Mouse (Mus musculus) bone marrow macrophage, adult 2 months (primary cell): Measurements from ENCODE around the gene Acin1. TPM values are rescaled to one million over a fixed set of nuclear protein-coding genes. Genes with fewer than 3 reads are reported as not detected.
A peak's percentile ranks its signal among the peaks of the same experiment; 100 is the strongest.

Source experiments
- H3K27ac ChIP-seq: 2 replicates; pipeline ENCODE4 v1.5.1; 2012; ENCODE audit warnings: low read depth, low read length; ENCODE audit not compliant: insufficient read depth
- H3K4me1 ChIP-seq: 2 replicates; pipeline ENCODE4 v1.6.1; 2012; ENCODE audit warnings: low read length; ENCODE audit not compliant: control insufficient read depth, insufficient read depth
- H3K4me3 ChIP-seq: 2 replicates; pipeline ENCODE4 v1.5.1; 2012; ENCODE audit warnings: mild to moderate bottlenecking, low read length, moderate library complexity; ENCODE audit not compliant: insufficient read depth
- CTCF ChIP-seq: IDR thresholded peaks from 2 replicates; pipeline ENCODE4 v1.5.1; 2012; ENCODE audit warnings: low read depth, mild to moderate bottlenecking, low read length, moderate library complexity
- POLR2A ChIP-seq: IDR thresholded peaks from 2 replicates; pipeline ENCODE4 v1.6.1; 2012; ENCODE audit warnings: mild to moderate bottlenecking, low read depth, low read length, borderline replicate concordance
- polyA plus RNA-seq: library from polyadenylated mRNA; stranded (reverse); fragments of >200 nt; gene quantifications from 2 replicates; pipeline ENCODE4 v1.2.4, GENCODE M21; 2012; ENCODE audit not compliant: missing spikeins, insufficient read depth, insufficient read length

Gene Acin1
- polyA plus RNA-seq, 1 experiment: 226 TPM

DNA sequence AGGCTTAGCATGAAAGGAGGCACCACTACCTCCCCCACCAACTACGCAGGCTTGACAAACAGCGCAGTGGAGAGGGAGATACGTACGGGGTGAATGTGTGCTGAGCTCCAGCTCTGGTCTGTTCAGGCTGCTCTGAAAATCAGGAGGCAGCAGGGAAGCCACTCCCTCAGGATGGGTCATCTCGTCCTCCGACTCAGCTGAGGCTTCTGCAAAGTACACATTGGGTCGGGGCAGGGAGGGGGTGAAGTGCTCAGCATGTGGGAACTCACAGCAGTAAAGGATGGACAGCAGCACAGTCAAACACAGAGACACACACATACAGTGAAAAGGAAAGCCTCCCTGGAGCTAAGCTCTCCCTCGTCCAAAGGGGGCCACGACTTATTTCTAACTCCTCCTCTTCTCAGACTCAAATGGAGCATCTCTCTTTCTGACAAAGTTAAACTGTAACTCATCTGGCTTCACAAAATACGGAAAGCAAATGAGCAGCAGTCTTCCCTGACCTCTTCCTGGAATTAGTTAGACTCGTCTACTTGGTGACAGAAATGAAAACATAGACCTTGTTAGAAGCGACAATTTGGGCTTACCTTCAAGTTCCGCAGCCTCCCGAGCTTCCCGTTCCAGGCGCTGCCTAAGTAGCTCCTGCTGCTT is 8.0 kb downstream of the Acin1 start:
- Histone ChIP-seq H3K4me3 (no peak overlapping the region), H3K4me1 (no peaks in the 10 kb centered on the region), H3K27ac (no peak overlapping the region)
- TF ChIP-seq POLR2A (no peak), CTCF (no peak)

DNA sequence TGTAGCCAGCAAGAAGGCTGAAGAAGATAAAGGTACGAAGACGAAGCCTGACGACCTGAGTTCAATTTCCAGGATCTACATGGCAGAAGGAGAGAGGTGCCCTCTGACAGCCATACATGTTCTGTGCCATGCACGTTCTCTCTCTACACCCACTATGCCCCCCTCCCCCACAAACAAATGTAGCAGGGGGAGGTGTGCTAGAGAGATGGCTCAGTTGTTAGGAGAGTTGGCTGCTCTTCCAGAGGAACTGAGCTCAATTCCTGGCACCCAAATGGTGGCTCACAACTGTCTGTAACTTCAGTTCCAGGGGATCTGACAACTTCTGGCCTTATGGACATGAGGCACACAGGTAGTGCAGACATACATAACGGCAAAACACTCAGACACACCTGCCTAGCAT is 10.4 kb downstream of the Acin1 start:
- Histone ChIP-seq H3K4me3 (no peak overlapping the region), H3K4me1 (no peaks in the 10 kb centered on the region), H3K27ac (no peak overlapping the region)
- TF ChIP-seq POLR2A (no peak), CTCF (no peak)

- H3K4me3 ChIP-seq: no peak overlapping the region
- H3K27ac ChIP-seq: no peak overlapping the region
- no peak for TF ChIP-seq POLR2A
- TF ChIP-seq CTCF: no peak
- no peaks in the 10 kb centered on the region for H3K4me1 ChIP-seq
Measured at GRCm38 (mm10) chr14:54674317-54674716, 12.4 kb downstream of the Acin1 start.

GRCm38 (mm10) chr14:54669381-54669780 is 17.4 kb downstream of the Acin1 start:
- no peak overlapping the region for H3K27ac ChIP-seq
- TF ChIP-seq POLR2A (no peak), CTCF (peak; percentile 34; the same call in 1 of the 2 replicates)
- H3K4me1 ChIP-seq: no peaks in the 10 kb centered on the region
- H3K4me3 ChIP-seq: no peak overlapping the region

- Histone ChIP-seq H3K27ac (no peak overlapping the region), H3K4me3 (no peak overlapping the region), H3K4me1 (no peaks in the 10 kb centered on the region)
- no peak for TF ChIP-seq CTCF
- TF ChIP-seq POLR2A: no peak
Measured at GRCm38 (mm10) chr14:54664477-54665222, 22.1 kb downstream of the Acin1 start.

DNA sequence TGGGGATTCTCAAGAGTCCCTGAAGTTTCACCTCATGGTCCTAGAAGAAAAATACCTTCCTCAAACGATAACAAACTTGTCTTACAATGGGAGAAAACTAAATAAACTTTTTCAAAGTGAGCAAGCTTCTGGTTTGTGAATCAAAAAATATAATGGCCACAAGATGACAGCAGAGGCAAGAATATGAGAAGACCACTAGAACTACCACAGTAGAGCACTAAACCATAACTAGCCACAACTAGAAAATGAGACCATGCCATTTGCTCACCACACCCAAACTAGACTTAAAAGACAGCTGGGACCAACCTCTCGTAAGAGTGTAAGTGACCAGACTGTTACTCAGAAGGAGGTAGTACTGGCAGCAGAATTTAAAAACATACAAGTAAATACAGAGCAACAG is 26.7 kb downstream of the Acin1 start:
- no peak overlapping the region for H3K27ac ChIP-seq
- H3K4me3 ChIP-seq: no peak overlapping the region
- no peaks in the 10 kb centered on the region for H3K4me1 ChIP-seq
- no peak for TF ChIP-seq CTCF
- no peak for TF ChIP-seq POLR2A

DNA sequence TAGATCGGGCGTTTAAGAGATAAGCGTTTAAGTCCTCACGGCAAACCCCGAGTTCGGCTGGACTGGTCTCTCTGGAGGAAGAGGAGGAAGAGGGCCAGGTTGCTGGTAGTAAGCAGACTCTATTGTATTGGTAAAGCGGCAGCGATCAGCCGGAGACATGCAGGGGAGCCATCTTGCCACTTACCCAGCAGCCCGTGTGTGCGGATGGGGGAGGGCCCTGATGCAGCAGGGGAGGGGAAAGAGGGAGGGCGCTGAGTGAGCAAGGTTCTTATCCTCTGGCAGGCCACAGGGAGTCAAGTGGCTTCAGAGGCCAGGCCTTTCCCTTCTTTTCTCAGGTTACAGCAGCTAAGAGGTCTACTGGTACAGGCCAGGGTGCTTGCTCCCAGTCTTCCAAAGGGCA is 33.2 kb downstream of the Acin1 start:
- no peak for TF ChIP-seq CTCF
- H3K4me1 ChIP-seq: peaks cover 15% of the 10 kb centered on the region
- peak overlapping the region; percentile 90 for H3K4me3 ChIP-seq
- H3K27ac ChIP-seq: peak overlapping the region; percentile 69

GRCm38 (mm10) chr14:54652787-54653186 is 33.9 kb downstream of the Acin1 start:
- H3K27ac ChIP-seq: peak overlapping the region; percentile 64
- TF ChIP-seq POLR2A (no peak), CTCF (no peak)

DNA sequence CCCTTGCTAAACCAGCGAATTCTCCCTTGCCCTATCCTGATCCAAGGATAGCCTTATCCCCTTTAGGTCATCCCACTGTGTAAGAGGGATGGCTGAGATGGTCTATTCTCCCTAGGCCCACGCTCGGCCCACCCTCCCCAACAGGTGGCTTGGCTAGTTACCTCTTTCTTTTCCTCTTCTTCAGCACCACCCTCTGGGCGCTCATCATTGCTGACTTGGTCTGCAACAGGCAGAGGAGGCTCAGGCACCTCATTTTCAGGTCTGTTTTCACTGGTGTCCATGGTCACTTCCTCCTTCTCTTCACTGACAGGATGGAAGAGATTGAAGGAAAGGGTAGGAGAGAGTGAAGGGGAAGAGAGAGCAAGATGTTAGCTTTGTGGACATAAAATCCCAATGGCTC is 35.2 kb downstream of the Acin1 start:
- peaks cover 15% of the 10 kb centered on the region for H3K4me1 ChIP-seq
- TF ChIP-seq CTCF (no peak), POLR2A (no peak)
- no peak overlapping the region for H3K4me3 ChIP-seq
- no peak overlapping the region for H3K27ac ChIP-seq

More at GRCm38 (mm10) chr14:54652787-54653186, 33.9 kb downstream of the Acin1 start:
- Histone ChIP-seq H3K4me3 (peak overlapping the region; percentile 90), H3K4me1 (peaks cover 15% of the 10 kb centered on the region)
